Mouse (Mus musculus): Measurements from ENCODE around the gene Dpp8. TPM values are rescaled to one million over a fixed set of nuclear protein-coding genes. Genes with fewer than 3 reads are reported as not detected.

The Dpp8 gene
- polyA plus RNA-seq, 1 experiment from 2014 or later: 23.2 TPM

- Histone ChIP-seq H3K36me3 (ENCODE audit: insufficient read depth, low read length) (no peaks in the 10 kb centered on the region), H3K4me2 (ENCODE audit: low read length) (no peak overlapping the region), H3K9ac (ENCODE audit: low read depth, low read length) (no peak overlapping the region), H3K27ac (no peak overlapping the region), H3K4me3 (replicated peaks; ENCODE audit: low read depth, low read length) (no peak overlapping the region), H3K27me3 (ENCODE audit: insufficient read depth, low read length) (0 out of 2 replicates have a peak, but pooled peaks cover 9% of the 10 kb centered on the region), H3K9me3 (replicated peaks; ENCODE audit: low read length) (no peaks in the 10 kb centered on the region), H3K4me1 (replicated peaks; ENCODE audit: insufficient read depth, low read length) (no peaks in the 10 kb centered on the region)
- ATAC-seq (replicated peaks; ENCODE audit: low FRiP score, low read depth) (0 out of 2 replicates have a peak, but pooled peaks have one; percentile 46), DNase-seq (ENCODE audit: low spot score) (peak; percentile 91)
- peak; percentile 95 for TF ChIP-seq CTCF (IDR thresholded peaks at IDR 0.05; ENCODE audit: low read depth)
- 2% methylated on average over 3 of the region's 3 CpGs for WGBS
These were observed 88.7 kb downstream of the Dpp8 start for GRCm38 (mm10) chr9:65120935-65121334.

GRCm38 (mm10) chr9:65122545-65122944 lies 90.3 kb downstream of the Dpp8 start:
- H3K27ac ChIP-seq: no peak overlapping the region
- H3K9ac ChIP-seq (ENCODE audit: low read depth, low read length): no peak overlapping the region
- H3K4me1 ChIP-seq (replicated peaks; ENCODE audit: insufficient read depth, low read length): no peaks in the 10 kb centered on the region
- H3K27me3 ChIP-seq (ENCODE audit: insufficient read depth, low read length): 0 out of 2 replicates have a peak, but pooled peaks cover 9% of the 10 kb centered on the region
- H3K4me3 ChIP-seq (replicated peaks; ENCODE audit: low read depth, low read length): no peak overlapping the region
- no peak for TF ChIP-seq CTCF (IDR thresholded peaks at IDR 0.05; ENCODE audit: low read depth)
- ATAC-seq (replicated peaks; ENCODE audit: low FRiP score, low read depth): no peak
- 16% methylated on average over 18 of the region's 18 CpGs for WGBS
- H3K4me2 ChIP-seq (ENCODE audit: low read length): no peak overlapping the region
- no peaks in the 10 kb centered on the region for H3K9me3 ChIP-seq (replicated peaks; ENCODE audit: low read length)
- H3K36me3 ChIP-seq (ENCODE audit: insufficient read depth, low read length): no peaks in the 10 kb centered on the region
- DNase-seq (ENCODE audit: low spot score): no peak

DNA sequence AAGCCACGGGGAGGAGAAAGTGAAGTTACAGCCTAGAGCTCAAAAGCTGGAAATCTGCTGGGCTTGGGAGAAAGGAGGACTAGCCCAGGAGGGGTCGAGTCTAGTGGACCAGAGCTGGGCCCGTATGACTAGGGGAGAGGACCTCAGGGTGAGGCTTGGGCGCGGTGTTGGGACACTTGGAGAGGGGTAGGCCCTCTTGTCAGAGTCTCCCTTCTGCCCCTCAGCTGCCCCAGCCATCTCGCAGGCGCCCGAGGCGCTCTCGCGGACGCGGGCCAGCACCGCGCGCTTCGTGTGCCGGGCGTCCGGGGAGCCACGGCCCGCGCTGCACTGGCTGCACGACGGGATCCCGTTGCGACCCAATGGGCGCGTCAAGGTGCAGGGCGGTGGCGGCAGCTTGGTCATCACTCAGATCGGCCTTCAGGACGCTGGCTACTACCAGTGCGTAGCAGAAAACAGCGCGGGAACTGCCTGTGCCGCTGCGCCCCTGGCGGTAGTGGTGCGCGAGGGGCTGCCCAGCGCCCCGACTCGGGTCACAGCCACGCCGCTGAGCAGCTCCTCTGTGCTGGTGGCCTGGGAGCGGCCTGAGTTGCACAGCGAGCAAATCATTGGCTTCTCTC lies 91.4 kb downstream of the Dpp8 start:
- Histone ChIP-seq H3K27me3 (ENCODE audit: insufficient read depth, low read length) (0 out of 2 replicates have a peak, but pooled peaks cover 9% of the 10 kb centered on the region), H3K4me3 (replicated peaks; ENCODE audit: low read depth, low read length) (peak overlapping the region; percentile 24; the same call in 1 of the 2 replicates), H3K36me3 (ENCODE audit: insufficient read depth, low read length) (no peaks in the 10 kb centered on the region), H3K9ac (ENCODE audit: low read depth, low read length) (no peak overlapping the region), H3K4me1 (replicated peaks; ENCODE audit: insufficient read depth, low read length) (no peaks in the 10 kb centered on the region), H3K9me3 (replicated peaks; ENCODE audit: low read length) (no peaks in the 10 kb centered on the region), H3K4me2 (ENCODE audit: low read length) (peak overlapping the region; percentile 69), H3K27ac (no peak overlapping the region)
- DNase-seq (ENCODE audit: low spot score) (peak; percentile 82), ATAC-seq (replicated peaks; ENCODE audit: low FRiP score, low read depth) (peak; percentile 37; the same call in 1 of the 2 replicates)
- 5% methylated on average over 48 of the region's 48 CpGs for WGBS
- TF ChIP-seq CTCF (IDR thresholded peaks at IDR 0.05; ENCODE audit: low read depth): peak; percentile 77

GRCm38 (mm10) chr9:65128123-65128815 lies 96.1 kb downstream of the Dpp8 start:
- no peak overlapping the region for H3K27ac ChIP-seq
- no peak overlapping the region; the same call in 1 of the 2 replicates for H3K9ac ChIP-seq (ENCODE audit: low read depth, low read length)
- no peaks in the 10 kb centered on the region for H3K9me3 ChIP-seq (replicated peaks; ENCODE audit: low read length)
- no peaks in the 10 kb centered on the region for H3K4me1 ChIP-seq (replicated peaks; ENCODE audit: insufficient read depth, low read length)
- 15% methylated on average over 25 of the region's 25 CpGs for WGBS
- peak overlapping the region; percentile 34 for H3K4me2 ChIP-seq (ENCODE audit: low read length)
- no peak overlapping the region for H3K4me3 ChIP-seq (replicated peaks; ENCODE audit: low read depth, low read length)
- 0 out of 2 replicates have a peak, but pooled peaks cover 5% of the 10 kb centered on the region for H3K27me3 ChIP-seq (ENCODE audit: insufficient read depth, low read length)
- H3K36me3 ChIP-seq (ENCODE audit: insufficient read depth, low read length): no peaks in the 10 kb centered on the region
- peak; percentile 69 for TF ChIP-seq CTCF (IDR thresholded peaks at IDR 0.05; ENCODE audit: low read depth)
- DNase-seq (ENCODE audit: low spot score): peak; percentile 78
- ATAC-seq (replicated peaks; ENCODE audit: low FRiP score, low read depth): peak; percentile 60; the same call in 1 of the 2 replicates

DNA sequence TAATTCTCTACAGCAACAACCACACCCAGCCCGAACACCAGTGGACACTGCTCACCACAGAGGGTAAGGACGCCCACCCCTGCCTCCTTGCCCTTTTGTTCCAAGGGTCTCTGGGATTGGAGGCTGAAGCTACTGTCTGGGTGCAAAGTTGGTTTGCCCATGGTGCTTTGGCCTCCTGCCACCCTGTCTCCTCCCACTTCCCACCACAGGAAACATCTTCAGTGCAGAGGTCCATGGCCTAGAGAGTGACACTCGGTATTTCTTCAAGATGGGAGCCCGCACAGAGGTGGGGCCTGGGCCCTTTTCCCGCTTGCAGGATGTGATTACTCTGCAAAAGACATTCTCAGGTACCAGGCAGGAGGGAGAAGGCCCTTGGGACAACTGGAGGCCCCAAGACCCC lies 99.5 kb downstream of the Dpp8 start:
- H3K9ac ChIP-seq (ENCODE audit: low read depth, low read length): no peak overlapping the region
- 78% methylated on average over 5 of the region's 5 CpGs for WGBS
- no peak for TF ChIP-seq CTCF (IDR thresholded peaks at IDR 0.05; ENCODE audit: low read depth)
- H3K4me3 ChIP-seq (replicated peaks; ENCODE audit: low read depth, low read length): no peak overlapping the region
- ATAC-seq (replicated peaks; ENCODE audit: low FRiP score, low read depth) (no peak), DNase-seq (ENCODE audit: low spot score) (no peak)
- H3K36me3 ChIP-seq (ENCODE audit: insufficient read depth, low read length): no peaks in the 10 kb centered on the region
- no peaks in the 10 kb centered on the region for H3K4me1 ChIP-seq (replicated peaks; ENCODE audit: insufficient read depth, low read length)
- H3K9me3 ChIP-seq (replicated peaks; ENCODE audit: low read length): no peaks in the 10 kb centered on the region
- H3K4me2 ChIP-seq (ENCODE audit: low read length): no peak overlapping the region
- H3K27ac ChIP-seq: no peak overlapping the region
- no peaks in the 10 kb centered on the region; the same call in 1 of the 2 replicates for H3K27me3 ChIP-seq (ENCODE audit: insufficient read depth, low read length)

Other genes with a start within 250 kb of the Dpp8 start
- 2.7 and 3.6 TPM in 2 replicates for gene Dennd4a, start 221.1 kb upstream of the Dpp8 start, polyA plus RNA-seq (2015; fragmentation: Nextera tagmentation; extraction: Ambion mirVana)
- gene Slc24a1, start 80.8 kb upstream of the Dpp8 start, polyA plus RNA-seq (2015; fragmentation: Nextera tagmentation; extraction: Ambion mirVana): 0.04 TPM in 1 of 2 replicates, not detected in the other
- gene Ints14, start 71.5 kb upstream of the Dpp8 start, polyA plus RNA-seq (2015; fragmentation: Nextera tagmentation; extraction: Ambion mirVana): 45.3 and 47.1 TPM in 2 replicates
- 68.2 and 78.1 TPM in 2 replicates for gene Hacd3, start 10.7 kb upstream of the Dpp8 start, polyA plus RNA-seq (2015; fragmentation: Nextera tagmentation; extraction: Ambion mirVana)
- 4.9 and 5.2 TPM in 2 replicates for gene Igdcc4, start 69.1 kb downstream of the Dpp8 start, polyA plus RNA-seq (2015; fragmentation: Nextera tagmentation; extraction: Ambion mirVana)
- 2.2 and 2.4 TPM in 2 replicates for gene Igdcc3, start 108.8 kb downstream of the Dpp8 start, polyA plus RNA-seq (2015; fragmentation: Nextera tagmentation; extraction: Ambion mirVana)
- gene Parp16, start 162.9 kb downstream of the Dpp8 start, polyA plus RNA-seq (2015; fragmentation: Nextera tagmentation; extraction: Ambion mirVana): 8.4 and 8.6 TPM in 2 replicates
- gene Cilp, start 232.8 kb downstream of the Dpp8 start, polyA plus RNA-seq (2015; fragmentation: Nextera tagmentation; extraction: Ambion mirVana): 0.33 and 0.51 TPM in 2 replicates